Mouse (Mus musculus) ES-E14 (cell line): ENCODE results near the gene Itpka. TPM values are rescaled to one million over a fixed set of nuclear protein-coding genes. Genes with fewer than 3 reads are reported as not detected.

ENCODE experiments used
- DNase-seq: peaks from one replicate; pipeline ENCODE4 v3.0.0-alpha.2; 2013; ENCODE audit warnings: low read depth, low spot score
- H3K27ac ChIP-seq: 2 replicates; pipeline ENCODE4 v1.5.1; 2012; ENCODE audit warnings: low read depth, mild to moderate bottlenecking, low read length, moderate library complexity, mixed read lengths; ENCODE audit not compliant: poor library complexity, insufficient read depth, severe bottlenecking
- H3K36me3 ChIP-seq: 2 replicates; pipeline ENCODE4 v1.6.1; 2012; ENCODE audit warnings: mild to moderate bottlenecking, low read length, moderate library complexity, mixed read lengths; ENCODE audit not compliant: control insufficient read depth, poor library complexity, insufficient read depth, severe bottlenecking
- H3K4me1 ChIP-seq, 2 experiments: fragments of 150-350 bp in 1 of 2; sonication (generic) in 1 of 2; 2 replicates each; pipeline ENCODE4 v1.6.1; 2012; ENCODE audit warnings: low read length in 2 of 2, mild to moderate bottlenecking in 1 of 2, mixed read lengths in 1 of 2; ENCODE audit not compliant: control insufficient read depth in 2 of 2, insufficient read depth in 2 of 2, poor library complexity in 1 of 2
- H3K4me3 ChIP-seq, 2 experiments: fragments of 150-350 bp in 1 of 2; sonication (generic) in 1 of 2; 2 replicates each; pipeline ENCODE4 v1.5.1; 2012; ENCODE audit warnings: low read length in 2 of 2, low read depth in 1 of 2, mild to moderate bottlenecking in 1 of 2, mixed read lengths in 1 of 2; ENCODE audit not compliant: insufficient read depth in 1 of 2, poor library complexity in 1 of 2, severe bottlenecking in 1 of 2
- H3K9ac ChIP-seq: 2 replicates; pipeline ENCODE4 v1.6.1; 2012; ENCODE audit warnings: low read depth, mild to moderate bottlenecking, low read length, mixed read lengths; ENCODE audit not compliant: poor library complexity, insufficient read depth, severe bottlenecking
- H3K9me3 ChIP-seq: fragments of 150-350 bp; sonication (generic); 2 replicates; pipeline ENCODE4 v1.6.1; 2012; ENCODE audit warnings: low read depth, mild to moderate bottlenecking, low read length; ENCODE audit not compliant: control insufficient read depth, insufficient read depth
- CHD2 ChIP-seq: IDR thresholded peaks from 2 replicates; pipeline ENCODE4 v1.6.1; 2014; ENCODE audit warnings: mild to moderate bottlenecking, low read depth, low read length, inconsistent platforms
- HCFC1 ChIP-seq: IDR thresholded peaks from 2 replicates; pipeline ENCODE4 v1.6.1; 2012; ENCODE audit warnings: low read length, inconsistent platforms, borderline replicate concordance; ENCODE audit not compliant: insufficient read depth
- MAFK ChIP-seq: IDR thresholded peaks from 2 replicates; pipeline ENCODE4 v1.6.1; 2014; ENCODE audit warnings: mild to moderate bottlenecking, low read depth, low read length, inconsistent platforms; ENCODE audit not compliant: insufficient read depth
- ZC3H11A ChIP-seq: IDR thresholded peaks from 2 replicates; pipeline ENCODE4 v1.6.1; 2012; ENCODE audit warnings: low read depth, mild to moderate bottlenecking, inconsistent platforms, low read length, borderline replicate concordance
- ZNF384 ChIP-seq: IDR thresholded peaks from 2 replicates; pipeline ENCODE4 v1.6.1; 2012; ENCODE audit warnings: low read depth, low read length, inconsistent platforms
- in situ Hi-C, 2 experiments: fragments of 600-800 bp; cut with MboI; formaldehyde crosslinking; loops; one replicate each; pipeline ENCODE4 v1.15.1; 2025; ENCODE audit warnings: low sequenced_read_pairs in 2 of 2, inconsistent platforms in 1 of 2; ENCODE audit not compliant: unreplicated experiment in 2 of 2
- total RNA-seq: library from RNA; depleted of rRNA; stranded (reverse); fragments of 300-350 nt; gene quantifications from 2 replicates; pipeline ENCODE4 v1.2.3, GENCODE M21; 2012

The Itpka gene
- total RNA-seq, 1 experiment: 9.2 TPM

GRCm38 (mm10) chr2:119757601-119758100, 15.5 kb downstream of the Itpka start:
- peaks cover 0 to 7% of the 10 kb centered on the region in 2 experiments; a peak in 1 of 4 replicates for H3K4me1 ChIP-seq
- peak overlapping the region; percentile 72 for H3K9ac ChIP-seq
- peak overlapping the region; percentile 64 to 65 for H3K4me3 ChIP-seq
- no peak overlapping the region for H3K27ac ChIP-seq
- no peaks in the 10 kb centered on the region for H3K9me3 ChIP-seq
- in situ Hi-C loops: no loop called here
- TF ChIP-seq ZC3H11A (no peak), MAFK (no peak), ZNF384 (no peak), CHD2 (no peak), HCFC1 (no peak)
- DNase-seq: no peak
- H3K36me3 ChIP-seq: no peaks in the 10 kb centered on the region

- H3K4me3 ChIP-seq: peak overlapping the region; percentile 64 to 65
- in situ Hi-C loops: no loop called here
- TF ChIP-seq HCFC1 (no peak), MAFK (no peak), ZNF384 (no peak), ZC3H11A (no peak), CHD2 (no peak)
- no peak for DNase-seq
- H3K36me3 ChIP-seq: no peaks in the 10 kb centered on the region
- H3K9me3 ChIP-seq: no peaks in the 10 kb centered on the region
- H3K4me1 ChIP-seq: peaks cover 0 to 7% of the 10 kb centered on the region in 2 experiments; a peak in 1 of 4 replicates
- H3K27ac ChIP-seq: no peak overlapping the region
- peak overlapping the region; percentile 72 for H3K9ac ChIP-seq
These were observed 16.1 kb downstream of the Itpka start for GRCm38 (mm10) chr2:119758101-119758843.

GRCm38 (mm10) chr2:119758844-119759835, 17.0 kb downstream of the Itpka start:
- DNase-seq: no peak
- no peak for TF ChIP-seq CHD2
- no peak for TF ChIP-seq ZC3H11A
- TF ChIP-seq MAFK: no peak
- no peak for TF ChIP-seq HCFC1
- H3K9me3 ChIP-seq: no peaks in the 10 kb centered on the region
- in situ Hi-C loops: no loop called here
- H3K36me3 ChIP-seq: peaks cover 6% of the 10 kb centered on the region
- peaks cover 0 to 7% of the 10 kb centered on the region in 2 experiments; a peak in 1 of 4 replicates for H3K4me1 ChIP-seq
- H3K27ac ChIP-seq: no peak overlapping the region
- peak overlapping the region; percentile 72 for H3K9ac ChIP-seq
- peak overlapping the region; percentile 64 to 65 for H3K4me3 ChIP-seq

DNA sequence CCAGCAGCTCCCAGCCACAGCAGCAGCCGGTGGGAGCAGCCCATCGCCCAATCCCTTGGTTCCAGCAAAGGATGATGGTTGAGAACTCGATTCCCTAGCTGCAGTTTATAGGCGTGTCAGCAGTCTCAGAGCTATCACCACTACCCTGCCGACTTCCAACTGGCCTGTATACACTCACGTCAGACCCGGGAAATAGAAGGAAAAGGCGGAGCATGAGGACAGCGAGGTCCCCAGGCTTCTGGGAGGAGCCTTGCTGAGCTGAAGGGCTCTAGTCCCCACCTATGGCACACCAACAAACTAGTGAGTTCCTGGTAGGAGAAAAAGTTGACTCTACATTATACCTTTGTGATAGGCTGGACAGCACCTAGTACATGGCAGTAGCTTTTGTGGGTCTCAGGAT, 18.1 kb downstream of the Itpka start, which contains the start of gene Ltk:
TSS of gene Ltk (minus strand) at position 181 of the 400 bp plus-strand sequence.
- TF ChIP-seq CHD2: no peak
- no peak for TF ChIP-seq ZC3H11A
- TF ChIP-seq ZNF384: no peak
- no peak for TF ChIP-seq MAFK
- no peak for TF ChIP-seq HCFC1
- peak within 1 kb of the TSS; percentile 64 to 65; a peak in 3 of 4 replicates for H3K4me3 ChIP-seq
- DNase-seq: no peak

More for the DNA sequence above, 18.1 kb downstream of the Itpka start, which contains the start of gene Ltk:
- Histone ChIP-seq H3K4me1 (peaks cover 0 to 7% of the 10 kb centered on the region in 2 experiments; a peak in 1 of 4 replicates), H3K9me3 (no peaks in the 10 kb centered on the region), H3K36me3 (peaks cover 14% of the 10 kb centered on the region), H3K9ac (no peak within 1 kb of the TSS), H3K27ac (no peak within 1 kb of the TSS)
- in situ Hi-C loops: no loop called here
